Mouse (Mus musculus): ENCODE measurements around the gene Egfr.

DNA sequence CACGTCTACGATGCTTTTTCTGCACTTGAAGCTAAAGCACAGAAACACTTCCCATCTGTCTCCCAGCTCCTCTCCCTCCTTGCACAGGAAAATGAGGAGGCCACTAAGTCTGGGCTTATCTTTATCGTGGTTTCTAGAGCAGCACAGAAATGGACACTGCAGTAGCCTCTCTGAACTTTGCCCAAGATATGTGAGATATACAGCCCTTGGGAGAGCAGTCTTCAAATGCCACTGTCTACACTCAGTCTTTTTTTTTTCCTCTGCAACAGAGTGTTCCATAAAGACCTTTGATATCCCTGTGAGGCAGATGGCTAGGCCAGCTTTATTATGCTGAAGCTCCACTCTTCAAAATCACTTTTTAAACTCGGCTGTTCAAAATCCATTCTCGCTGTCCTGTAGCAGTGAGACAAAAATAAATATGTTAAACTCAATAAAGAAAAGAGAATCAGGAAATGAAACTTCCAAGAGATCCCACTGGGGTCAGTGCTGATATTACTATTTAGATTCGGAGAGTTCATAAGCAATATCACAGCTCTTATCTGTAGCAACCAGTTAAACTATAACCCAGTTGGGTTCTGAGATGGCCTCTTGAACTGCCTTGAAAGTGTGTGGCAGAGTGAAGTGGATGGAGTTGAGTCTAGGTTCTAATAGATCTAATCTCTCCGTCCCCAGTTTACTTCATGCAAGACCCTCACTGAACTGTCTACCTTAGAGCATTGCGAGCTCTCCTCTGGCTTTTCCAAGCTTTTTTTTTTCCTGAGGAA is 148.8 kb downstream of the Egfr start:
- TF ChIP-seq POLR2A (IDR thresholded peaks at IDR 0.05; ENCODE audit: insufficient read depth, low read depth, low read length) (no peak), CTCF (IDR thresholded peaks at IDR 0.05; ENCODE audit: insufficient read depth, low read depth, low read length) (no peak)

All from olfactory bulb, adult 2 months (tissue).